Mouse (Mus musculus) retina, adult 2 months (tissue): Measurements from ENCODE around the gene Rab19.
A peak's percentile ranks its signal among the peaks of the same experiment; 100 is the strongest.
"Not testable (repeated sequence)": the region's sequence is repeated elsewhere in the genome, so short reads cannot be mapped to it uniquely, and the experiment has no call there.

Experiments used
- DNase-seq: peaks from one replicate; pipeline ENCODE4 v3.0.0-alpha.2; 2012; ENCODE audit warnings: low read depth, low spot score

Gene Rab19

DNA sequence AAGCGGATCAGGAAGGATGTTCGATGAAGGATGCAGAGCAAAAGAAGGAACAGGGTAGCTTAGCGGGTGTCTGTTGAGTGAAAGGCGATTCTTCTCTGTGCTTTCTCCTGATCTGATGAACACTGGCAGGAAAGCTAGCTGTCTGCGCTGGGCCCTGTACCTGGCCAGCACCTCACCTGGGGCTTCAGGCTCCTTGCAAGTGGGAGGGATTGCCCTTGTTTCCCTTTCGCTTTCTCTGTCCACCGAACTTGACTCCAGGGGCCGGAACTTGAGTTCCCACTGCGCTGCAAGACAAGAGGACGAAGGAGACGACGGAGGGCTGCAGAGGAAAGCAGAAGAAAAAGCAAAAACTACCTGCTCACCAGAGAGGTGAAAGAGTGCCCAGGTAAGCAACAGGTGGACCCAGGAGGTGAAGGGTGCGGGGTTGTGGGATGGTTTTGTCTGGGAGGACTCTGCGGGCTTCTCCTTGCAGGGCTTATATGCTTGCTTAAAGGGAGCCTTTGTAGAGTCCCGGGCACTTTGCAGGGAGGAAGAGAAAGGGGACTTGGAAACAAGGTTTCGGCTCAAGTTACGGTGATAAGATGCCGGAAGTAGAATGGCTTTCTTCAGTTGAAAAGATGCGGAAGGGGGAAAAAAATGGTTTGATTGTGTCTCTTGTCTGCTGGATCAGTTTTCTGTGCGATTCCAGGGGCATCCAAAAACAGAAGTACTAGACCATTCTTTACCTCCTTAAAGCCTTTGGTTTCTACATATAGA lies at the start of gene Rab19:
Rab19 (plus strand) TSS at position 51 of the 756 bp plus-strand sequence.
- DNase-seq = no peak

DNA sequence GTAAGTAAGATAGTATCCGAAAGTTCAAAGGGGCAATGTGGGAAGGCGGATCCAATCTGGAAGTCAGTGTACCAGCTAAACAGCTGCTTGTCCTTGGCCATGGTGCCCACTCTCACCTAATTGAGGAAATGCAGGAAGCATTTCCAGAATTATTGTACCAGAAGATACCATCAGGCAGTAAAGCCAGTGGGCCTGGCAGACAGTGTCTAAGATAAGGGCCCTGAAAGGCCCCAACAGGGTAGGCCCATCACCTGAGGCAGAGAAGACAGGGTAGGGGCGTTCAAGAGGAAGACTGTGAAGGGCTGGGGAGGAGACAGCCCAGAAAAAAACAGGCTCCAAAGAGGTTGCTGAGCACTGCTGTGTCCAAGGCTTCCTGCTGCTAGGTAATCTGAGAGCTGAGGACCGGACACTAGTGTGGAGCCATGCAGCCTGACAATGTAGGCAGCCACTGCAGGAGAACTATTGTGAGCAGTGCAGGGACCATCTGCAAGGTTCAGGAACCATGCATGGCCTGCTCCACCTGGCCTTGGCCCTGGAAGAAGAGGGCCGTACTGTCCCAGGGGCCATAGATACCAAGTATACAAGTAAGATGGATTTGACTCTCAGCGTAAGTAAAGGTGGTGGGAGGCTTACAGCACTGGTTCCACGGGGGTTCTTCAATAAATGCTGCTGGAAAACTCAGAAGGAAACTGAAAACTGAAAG lies 48.8 kb upstream of the Rab19 start:
- no peak for DNase-seq

DNA sequence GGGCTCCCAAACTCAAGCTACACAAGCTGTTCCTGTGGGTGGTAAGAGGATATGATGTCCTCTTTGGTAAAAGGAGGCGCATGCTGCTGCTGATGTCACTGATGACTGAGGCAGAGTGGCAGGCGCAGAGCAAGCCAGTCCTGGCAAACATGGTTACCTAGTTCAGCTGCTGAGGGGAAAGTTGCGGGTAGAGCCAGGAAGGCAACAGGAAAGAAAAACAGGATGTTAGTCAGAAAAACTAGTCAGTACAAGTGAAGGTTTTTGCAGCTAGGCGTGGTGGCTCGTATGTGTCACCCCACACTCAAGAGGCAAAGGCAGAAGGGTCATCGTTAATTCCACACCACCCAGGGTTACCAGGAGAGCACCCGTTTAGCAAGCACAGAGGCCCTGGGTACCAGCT lies 46.8 kb upstream of the Rab19 start:
- DNase-seq = no peak

DNA sequence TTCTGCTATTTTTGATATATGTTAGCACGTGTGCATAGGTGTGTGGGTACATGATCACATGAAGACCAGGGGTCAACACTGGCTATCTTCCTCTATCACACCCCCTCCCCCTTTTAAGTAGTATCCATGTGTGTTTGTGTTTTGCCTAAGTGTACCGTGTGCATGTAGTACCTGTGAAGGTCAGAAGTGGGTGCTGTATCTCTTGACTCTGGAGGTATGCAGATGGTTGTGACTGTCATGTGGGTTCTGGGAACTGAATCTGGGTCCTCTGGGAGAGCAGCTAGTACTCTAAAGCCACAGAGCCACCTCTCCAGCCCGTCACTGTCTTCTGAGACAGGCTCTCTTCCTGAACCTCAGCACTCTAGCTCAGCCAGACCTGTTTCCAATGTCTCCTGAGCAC lies 46.1 kb upstream of the Rab19 start:
- DNase-seq = no peak

DNA sequence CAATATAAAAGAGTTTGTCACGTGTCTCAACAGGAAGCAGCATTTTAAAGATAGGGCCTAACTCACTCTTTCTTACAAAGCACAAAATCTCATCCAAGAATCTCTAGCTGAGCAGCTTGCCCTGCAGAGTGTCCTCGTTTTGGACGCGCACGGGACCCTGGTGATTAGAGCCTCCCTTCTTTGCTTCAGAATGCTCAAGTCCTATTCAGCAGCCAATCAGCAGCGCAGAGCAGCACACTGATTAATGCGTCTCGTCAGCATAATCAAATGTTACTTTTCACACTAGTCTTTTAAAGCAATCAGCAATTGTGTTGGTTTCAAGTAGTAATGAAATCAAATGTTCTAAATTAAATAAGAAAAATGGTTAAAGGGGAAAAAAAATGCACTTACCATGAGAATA lies 42.6 kb upstream of the Rab19 start:
- no peak for DNase-seq

DNA sequence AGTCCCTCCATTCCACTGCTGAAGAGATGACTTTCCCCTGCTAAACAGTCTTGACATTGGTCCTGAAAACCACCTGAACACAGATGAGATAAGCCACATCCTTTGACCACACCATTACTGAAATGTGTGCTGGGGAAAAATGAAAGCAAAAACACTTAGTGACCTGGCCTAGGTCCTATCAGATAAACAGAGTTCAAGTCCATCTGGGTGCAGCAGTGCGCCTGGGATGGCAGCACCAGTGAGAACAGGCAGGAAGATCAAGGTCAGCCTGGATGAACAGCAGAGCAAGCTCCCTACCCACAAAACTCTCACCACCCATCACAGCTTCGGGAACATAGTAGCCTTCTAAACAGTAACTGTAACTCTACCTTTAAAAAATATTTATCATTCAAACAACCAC lies 39.2 kb upstream of the Rab19 start:
- no peak for DNase-seq

DNA sequence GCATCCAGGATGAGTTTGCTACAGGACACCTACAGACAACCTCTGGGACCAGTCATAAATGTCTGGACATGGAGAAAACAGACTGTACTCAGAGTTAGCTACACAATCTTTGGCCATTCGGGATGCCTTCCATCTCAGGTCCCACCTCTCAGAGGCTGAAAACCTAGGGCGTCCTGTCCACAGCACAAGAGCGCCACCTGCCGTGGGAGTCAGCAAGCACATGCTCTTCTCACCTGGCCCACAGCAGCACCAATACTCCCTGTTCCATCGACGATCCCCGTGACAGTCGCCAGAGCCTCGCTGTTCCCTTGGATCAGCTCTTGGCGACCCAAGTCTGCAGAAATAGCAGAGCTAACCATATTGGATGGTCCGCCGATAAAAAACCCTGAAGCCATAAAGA lies 37.0 kb upstream of the Rab19 start:
- DNase-seq = peak; percentile 43

DNA sequence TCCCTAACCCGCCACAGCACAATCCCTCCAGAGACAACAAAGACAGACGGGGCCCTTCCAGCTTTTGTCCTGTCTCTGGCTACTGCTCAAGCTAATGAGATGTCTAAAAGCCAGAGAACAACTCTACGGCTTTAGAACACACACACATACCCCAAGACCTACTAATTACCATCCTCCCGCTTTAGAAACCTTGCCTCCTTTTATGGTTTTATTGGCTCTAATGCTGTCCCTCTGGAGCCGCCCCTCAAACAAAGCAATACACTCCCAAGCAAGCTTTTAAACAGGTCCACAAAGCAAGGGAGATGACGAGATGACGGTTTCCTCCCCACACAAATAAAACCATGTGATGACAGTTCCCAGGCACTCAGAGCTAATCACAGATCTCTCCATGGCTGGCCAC lies 35.5 kb upstream of the Rab19 start:
- no peak for DNase-seq

DNA sequence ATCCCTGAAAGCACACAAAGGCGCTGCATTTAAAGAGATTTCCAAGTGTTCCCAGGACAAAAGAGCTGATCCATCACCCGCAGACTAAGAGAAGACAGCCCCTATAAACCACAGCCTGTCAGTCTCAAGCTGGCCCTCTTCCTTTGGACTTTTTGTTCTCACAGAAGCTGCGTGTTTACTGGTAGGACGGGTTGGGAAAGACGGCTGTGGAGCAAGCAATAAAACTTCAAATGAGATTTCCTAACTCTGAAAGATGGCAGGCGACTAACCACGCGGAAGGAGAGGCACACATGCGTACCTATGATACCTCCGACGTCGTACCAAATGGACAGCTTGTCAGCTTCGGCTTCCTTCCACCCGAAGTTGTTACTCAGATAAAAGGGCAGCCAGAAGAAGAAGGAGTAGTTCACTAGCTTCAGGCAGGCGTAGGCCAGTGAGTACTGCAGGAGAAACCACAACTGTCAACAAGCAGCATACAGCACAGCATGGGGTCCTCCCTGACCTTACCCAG lies 33.9 kb upstream of the Rab19 start:
- no peak for DNase-seq

DNA sequence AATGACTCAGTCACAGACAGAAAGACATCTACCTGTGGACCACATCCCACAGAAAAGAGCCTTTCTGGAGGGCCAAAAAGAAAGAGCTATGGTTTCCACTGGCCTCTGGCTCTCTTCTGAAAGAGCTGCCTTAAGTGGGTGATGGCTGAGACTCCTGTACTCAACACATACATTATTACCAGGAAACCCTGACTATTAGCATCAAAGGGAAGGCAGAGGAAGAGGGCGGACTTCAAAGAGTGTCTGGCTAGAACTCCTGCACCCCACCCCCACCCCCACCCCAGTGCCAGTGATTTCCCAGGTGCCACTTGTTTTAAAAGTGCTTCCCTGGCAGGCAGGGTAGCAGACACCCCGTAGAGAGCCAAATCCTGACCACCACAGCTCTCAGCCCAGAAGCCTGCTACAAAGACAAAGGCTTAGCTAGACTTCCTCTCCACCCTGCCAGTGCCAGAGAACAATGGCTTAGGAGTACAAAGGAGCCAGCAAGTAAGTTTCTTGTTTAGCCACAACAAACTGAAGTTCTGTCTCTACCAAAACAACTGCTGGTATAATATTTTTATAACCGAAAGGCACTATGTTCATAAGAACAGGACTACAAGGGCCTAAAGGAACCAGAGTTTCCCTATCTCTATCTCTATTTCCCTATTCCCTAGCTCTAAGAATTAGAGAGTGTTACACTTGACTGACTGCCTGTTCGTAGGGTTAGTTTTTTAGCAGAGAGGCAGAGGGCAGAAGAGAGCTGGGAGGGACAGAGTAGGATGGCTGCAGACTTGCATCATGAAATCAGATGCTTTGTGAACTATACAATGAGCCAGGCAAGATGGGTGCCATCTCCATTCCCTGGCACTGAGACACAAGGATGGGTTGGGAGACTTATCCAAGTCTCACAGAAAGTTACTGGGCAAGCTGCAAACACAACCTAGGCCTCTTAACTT lies 32.8 kb upstream of the Rab19 start:
- no peak for DNase-seq

DNA sequence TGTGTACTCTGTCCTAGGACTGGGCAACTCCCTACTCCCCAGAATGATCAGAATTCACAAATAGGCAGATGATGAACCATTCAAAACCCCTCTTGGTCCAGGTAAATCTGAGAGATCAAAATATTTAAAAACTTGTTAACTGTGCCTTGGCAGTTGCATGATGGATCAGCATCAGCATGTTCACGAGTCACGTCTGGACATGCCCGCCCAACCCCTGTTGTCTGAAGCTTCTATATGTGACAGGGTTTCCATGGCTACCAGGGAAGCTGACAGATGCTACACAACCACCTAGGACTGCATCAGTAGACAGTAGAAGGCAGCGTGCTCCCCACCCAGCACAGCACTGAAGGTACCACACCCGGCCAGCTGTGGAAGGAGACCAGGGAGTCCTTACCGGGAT lies 32.0 kb upstream of the Rab19 start:
- no peak for DNase-seq

DNA sequence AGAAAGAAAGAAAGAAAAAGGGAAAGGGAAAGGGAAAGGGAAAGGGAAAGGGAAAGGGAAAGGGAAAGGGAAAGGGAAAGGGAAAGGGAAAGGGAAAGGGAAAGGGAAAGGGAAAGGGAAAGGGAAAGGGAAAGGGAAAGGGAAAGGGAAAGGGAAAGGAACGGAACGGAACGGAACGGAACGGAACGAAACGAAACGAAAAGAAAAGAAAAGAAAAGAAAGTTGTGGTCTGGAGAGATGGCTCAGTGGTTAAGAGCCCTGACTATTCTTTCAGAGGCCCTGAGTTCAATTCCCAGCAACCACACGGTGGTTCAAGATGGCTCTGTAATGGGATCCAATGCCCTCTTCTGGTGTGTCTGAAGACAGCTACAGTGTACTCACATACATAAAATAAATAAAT lies 21.8 kb upstream of the Rab19 start:
- DNase-seq = not testable (repeated sequence)

DNA sequence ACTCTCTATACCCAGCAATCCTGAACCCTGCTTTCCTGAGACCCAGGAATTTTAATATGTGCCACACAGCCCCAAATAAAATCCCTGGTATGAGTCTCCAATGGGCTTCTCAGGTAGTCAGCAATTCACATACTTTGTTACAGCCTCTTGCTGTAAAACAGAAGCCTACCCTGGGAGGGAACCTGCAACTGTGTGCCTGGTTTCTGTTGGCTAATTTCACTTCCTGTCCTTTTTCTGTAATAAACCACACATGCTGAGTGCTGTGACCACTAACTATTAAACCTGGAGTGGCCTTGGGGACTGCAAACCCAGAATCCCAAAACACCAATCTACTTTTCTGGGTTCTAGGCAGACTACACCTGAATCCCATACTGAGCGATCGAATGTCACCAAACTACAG lies 18.3 kb upstream of the Rab19 start:
- DNase-seq = no peak

DNA sequence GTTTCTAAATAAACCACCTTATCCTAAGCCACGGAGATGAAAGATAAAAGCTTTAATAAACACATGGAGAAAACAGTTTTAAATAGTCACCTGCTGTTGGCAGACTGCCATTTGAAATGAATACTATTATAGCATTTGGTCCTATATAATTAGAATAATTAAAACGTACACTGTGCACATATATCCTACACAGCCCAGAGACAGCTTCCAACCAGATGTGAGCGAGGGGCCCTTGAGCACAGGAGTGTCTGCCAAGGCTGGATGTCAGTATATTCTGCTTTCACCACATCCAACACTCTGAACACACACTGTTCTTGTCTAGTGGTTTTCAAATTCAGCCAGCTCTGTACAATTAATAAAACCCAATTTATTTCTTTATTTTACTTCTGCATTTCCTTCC lies 11.3 kb upstream of the Rab19 start:
- no peak for DNase-seq

DNA sequence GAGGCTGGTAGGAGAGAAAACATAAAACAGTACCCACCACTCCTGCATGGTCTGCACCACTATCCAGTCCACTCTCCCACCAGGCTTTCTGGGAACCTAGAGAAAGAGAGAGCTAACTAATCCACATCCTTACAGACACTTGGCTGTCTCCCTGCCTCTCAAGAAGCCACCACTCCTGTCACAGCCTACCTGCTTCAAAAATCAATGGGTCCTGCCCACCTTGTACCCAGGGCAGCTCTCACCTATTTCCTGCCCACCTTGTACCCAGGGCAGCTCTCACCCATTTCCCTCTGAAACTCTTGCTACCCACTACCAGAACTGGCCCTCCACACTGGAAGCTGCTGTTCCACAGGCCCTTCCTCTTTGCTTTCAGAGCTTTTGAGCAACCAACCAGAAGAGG lies 8.9 kb upstream of the Rab19 start:
- DNase-seq = no peak

DNA sequence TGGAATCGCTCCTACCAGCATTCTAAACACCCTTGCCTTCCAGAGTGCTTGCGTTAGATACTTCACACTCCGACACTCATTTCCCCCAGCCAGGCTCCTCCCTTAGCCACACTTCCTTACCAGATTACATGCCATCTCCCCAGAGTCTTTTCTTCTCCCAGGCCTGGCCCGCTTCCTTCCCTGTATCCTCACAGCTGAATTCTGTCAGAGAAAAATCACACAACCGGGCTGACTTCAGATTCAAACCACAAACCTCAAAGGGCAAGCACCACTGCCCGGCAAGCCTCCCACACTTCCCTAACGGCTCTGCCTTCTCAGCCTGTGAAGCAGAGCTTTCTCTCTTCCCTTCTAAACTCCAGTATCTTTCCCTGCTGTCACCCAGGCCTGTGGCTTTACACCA lies 8.2 kb upstream of the Rab19 start:
- DNase-seq = no peak

DNA sequence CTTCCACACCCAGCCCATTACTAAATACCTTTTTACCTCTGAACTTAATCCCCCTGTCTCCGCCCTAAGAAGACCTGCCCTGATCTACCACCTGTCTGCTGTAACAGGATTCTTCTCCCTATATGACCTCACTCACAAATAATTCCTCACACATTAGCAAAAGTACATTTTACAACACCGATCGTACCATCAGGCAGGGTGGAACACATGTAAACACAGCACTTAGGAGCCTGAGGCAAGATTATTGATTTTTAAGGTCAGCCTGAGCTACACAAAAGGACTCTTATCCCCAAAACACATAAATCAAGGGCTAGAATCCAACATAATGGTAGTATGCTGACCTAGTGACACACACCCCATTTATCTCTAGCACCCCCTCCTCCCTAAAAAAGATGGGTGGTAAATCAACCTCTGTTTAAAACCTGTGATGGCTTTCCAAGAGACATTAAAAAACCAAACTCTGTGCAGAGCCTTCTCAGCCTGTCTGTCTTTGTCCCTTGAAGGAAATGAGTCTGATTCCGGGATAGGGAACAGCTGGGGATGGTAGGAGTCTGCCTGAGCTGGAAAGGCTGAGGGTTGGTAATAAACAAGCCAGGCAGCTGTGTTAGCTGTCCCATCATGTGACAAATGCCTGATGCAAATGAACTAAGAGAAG lies 7.5 kb upstream of the Rab19 start:
- no peak for DNase-seq

DNA sequence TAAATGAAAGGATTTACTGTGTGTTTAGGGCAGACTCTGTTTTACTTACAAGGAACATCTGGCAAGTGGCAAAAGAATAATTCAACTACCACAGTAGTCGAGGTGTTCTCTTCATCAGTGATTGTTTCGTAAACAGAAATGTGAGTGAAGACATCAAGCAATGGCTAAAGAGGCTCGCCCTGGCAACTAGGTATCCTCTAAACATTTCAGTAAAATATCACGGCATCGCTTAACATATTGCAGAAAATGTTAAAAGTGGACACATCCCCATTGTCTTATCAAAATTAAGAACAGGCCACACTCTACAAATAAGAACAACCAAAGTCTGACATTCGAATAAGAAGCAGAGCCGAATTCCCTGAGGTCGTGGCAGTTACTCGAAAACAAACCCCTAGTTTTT lies 4.2 kb upstream of the Rab19 start:
- DNase-seq = no peak

DNA sequence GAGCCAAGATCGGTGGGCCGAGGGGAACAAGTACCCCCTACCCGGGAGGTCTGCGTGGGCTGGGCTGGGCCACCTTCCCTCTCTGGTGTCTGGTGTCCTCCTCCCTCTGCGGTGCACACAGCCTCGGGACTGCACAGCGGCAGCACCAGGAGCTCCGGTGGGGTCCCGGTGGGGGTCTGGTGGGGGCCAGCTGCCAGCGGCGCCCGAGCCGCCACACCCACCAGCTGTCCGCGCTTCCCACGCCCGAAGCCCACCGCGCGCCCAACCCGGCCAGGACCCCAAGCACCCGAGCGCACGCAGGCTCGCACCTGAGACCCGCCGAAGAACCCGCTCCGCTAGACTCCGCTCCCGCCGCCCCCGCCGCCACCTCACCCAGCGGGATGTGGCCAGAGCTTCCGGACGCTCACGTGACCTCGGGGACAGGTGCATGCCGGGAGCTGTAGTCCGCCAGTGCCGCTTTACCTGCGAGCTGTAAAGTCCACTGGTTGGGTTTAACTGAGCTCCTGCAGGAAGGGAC lies 3.6 kb upstream of the Rab19 start, which contains the start of gene Slc37a3:
Slc37a3 (minus strand) TSS at position 365 of the 517 bp plus-strand sequence.
- DNase-seq = peak; percentile 67

DNA sequence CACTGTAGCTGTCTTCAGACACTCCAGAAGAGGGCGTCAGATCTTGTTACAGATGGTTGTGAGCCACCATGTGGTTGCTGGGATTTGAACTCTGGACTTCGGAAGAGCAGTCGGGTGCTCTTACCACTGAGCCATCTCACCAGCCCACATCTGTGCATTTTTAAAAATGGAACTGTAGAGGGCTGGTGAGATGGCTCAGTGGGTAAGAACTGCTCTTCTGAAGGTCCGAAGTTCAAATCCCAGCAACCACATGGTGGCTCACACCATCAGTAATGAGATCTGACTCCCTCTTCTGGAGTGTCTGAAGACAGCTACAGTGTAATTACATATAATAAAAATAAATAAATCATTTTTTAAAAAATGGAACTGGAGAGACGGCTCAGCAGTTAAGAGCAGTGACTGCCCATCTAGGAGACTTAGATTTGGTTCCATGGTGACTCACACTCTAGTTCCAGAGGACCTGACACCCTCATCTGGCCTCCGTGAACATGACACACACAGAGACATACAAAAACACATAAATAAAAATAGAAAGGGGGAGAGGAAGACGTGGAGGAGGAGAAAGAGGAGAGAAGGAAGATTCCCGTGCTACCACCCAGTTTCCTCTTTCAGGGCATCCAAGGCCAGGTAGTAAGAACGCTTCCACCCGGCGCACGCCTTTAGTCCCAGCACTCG lies 2.7 kb upstream of the Rab19 start:
- DNase-seq = not testable (repeated sequence)

DNA sequence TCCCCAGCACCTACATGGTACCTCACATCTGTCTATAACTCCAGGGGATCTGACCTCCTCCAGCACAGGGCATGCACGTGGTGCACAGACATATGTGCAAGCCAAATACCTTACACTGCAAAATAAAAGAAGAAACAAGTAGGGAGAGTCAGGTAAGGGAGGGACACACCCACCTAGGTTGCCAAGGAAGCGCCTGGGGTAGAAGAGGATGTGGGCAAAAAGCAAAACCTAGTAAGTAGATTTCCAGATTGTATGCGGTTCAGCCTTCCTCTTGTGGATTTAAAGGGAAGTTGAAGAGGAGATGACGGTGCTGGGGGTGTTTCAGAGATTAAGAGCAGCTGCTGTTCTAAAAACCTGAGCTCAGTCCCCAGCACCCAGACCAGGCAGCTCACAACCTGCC lies 1.8 kb upstream of the Rab19 start:
- no peak for DNase-seq
